Mouse (Mus musculus) erythroblast, embryonic 14.5 days (primary cell): ENCODE measurements around the gene Olfr160.

Experiments used
- GATA1 ChIP-seq: IDR thresholded peaks from 2 replicates; pipeline ENCODE4 v1.6.1; 2012; ENCODE audit warnings: low read length, inconsistent platforms, mixed read lengths
- TAL1 ChIP-seq: IDR thresholded peaks from 3 replicates; pipeline ENCODE4 v1.6.1; 2012; ENCODE audit warnings: low read length, inconsistent platforms, mixed read lengths

GRCm38 (mm10) chr9:37762541-37762940 lies 46.5 kb upstream of the Olfr160 start:
- no peak for TF ChIP-seq GATA1
- TF ChIP-seq TAL1 = no peak
